22 mouse cellular contexts compared by ENCODE assay signal in genomic region chr2:147772579-147772978, GRCm38 (mm10).
A peak's percentile ranks its signal among the peaks of the same experiment; 100 is the strongest.
DNase-seq lines count a peak whose midpoint lies in the region; ATAC-seq lines count a peak whose summit lies in the region.
"Had no signal": no experiment of that assay in that cellular context is flagged by ENCODE, and none has a peak within 500 bp of the region (broad histone marks: within the 10 kb centered on the region; RNA-seq: fewer than 3 reads in every experiment).

No protein-coding gene starts in this region.

- no peaks in the 10 kb centered on the region for H3K4me1 ChIP-seq in forebrain, embryonic 16.5 days (replicated peaks; ENCODE audit: control insufficient read depth, insufficient read depth, low read length)
- no peaks in the 10 kb centered on the region; the same call in 1 of the 2 replicates for H3K4me1 ChIP-seq in forebrain, embryonic 12.5 days
- H3K4me1 ChIP-seq: embryonic facial prominence, embryonic 10.5 days; embryonic facial prominence, embryonic 12.5 days; forebrain, embryonic 15.5 days had no signal

- no peak overlapping the region for H3K9ac ChIP-seq in forebrain, embryonic 16.5 days (replicated peaks; ENCODE audit: low read depth, low read length)
- no peak overlapping the region for H3K9ac ChIP-seq in forebrain, embryonic 12.5 days
- H3K9ac ChIP-seq: embryonic facial prominence, embryonic 12.5 days; forebrain, embryonic 13.5 days; forebrain, embryonic 15.5 days had no signal

- H3K4me2 ChIP-seq in forebrain, embryonic 16.5 days (ENCODE audit: low read length): no peak overlapping the region
- no peak overlapping the region for H3K4me2 ChIP-seq in forebrain, embryonic 12.5 days
- H3K4me2 ChIP-seq: embryonic facial prominence, embryonic 12.5 days; forebrain, embryonic 13.5 days; forebrain, embryonic 15.5 days had no signal

- no peaks in the 10 kb centered on the region for H3K27me3 ChIP-seq in forebrain, embryonic 16.5 days (replicated peaks; ENCODE audit: control insufficient read depth, insufficient read depth, low read length)
- no peaks in the 10 kb centered on the region for H3K27me3 ChIP-seq in forebrain, embryonic 12.5 days
- H3K27me3 ChIP-seq: CH12.LX; embryonic facial prominence, embryonic 12.5 days; forebrain, embryonic 13.5 days; forebrain, embryonic 15.5 days; Patski had no signal

- peak; percentile 59 for ATAC-seq in forebrain, embryonic 16.5 days
- no peak for ATAC-seq in forebrain, embryonic 12.5 days (ENCODE audit: low FRiP score)
- peak; percentile 81 for ATAC-seq in frontal cortex, adult (ENCODE audit: low TSS enrichment)
- ATAC-seq: CD4-positive, CD25-positive, alpha-beta regulatory T cell, adult 4 months; forebrain, embryonic 13.5 days; forebrain, embryonic 15.5 days; Patski had no signal

- no peak overlapping the region for H3K4me3 ChIP-seq in forebrain, embryonic 16.5 days (replicated peaks; ENCODE audit: low read length)
- no peak overlapping the region for H3K4me3 ChIP-seq in forebrain, embryonic 12.5 days (replicated peaks)
- H3K4me3 ChIP-seq: embryonic facial prominence, embryonic 10.5 days; embryonic facial prominence, embryonic 12.5 days; forebrain, embryonic 13.5 days; forebrain, embryonic 15.5 days had no signal

- H3K36me3 ChIP-seq in forebrain, embryonic 16.5 days (ENCODE audit: control insufficient read depth, insufficient read depth): no peaks in the 10 kb centered on the region
- H3K36me3 ChIP-seq in forebrain, embryonic 12.5 days (replicated peaks): no peaks in the 10 kb centered on the region
- H3K36me3 ChIP-seq: embryonic facial prominence, embryonic 10.5 days; embryonic facial prominence, embryonic 12.5 days; forebrain, embryonic 15.5 days; G1E had no signal

- H3K9me3 ChIP-seq in forebrain, embryonic 16.5 days (ENCODE audit: control insufficient read depth, low read length): no peaks in the 10 kb centered on the region
- H3K9me3 ChIP-seq in forebrain, embryonic 12.5 days: no peaks in the 10 kb centered on the region
- H3K9me3 ChIP-seq: embryonic facial prominence, embryonic 10.5 days; embryonic facial prominence, embryonic 12.5 days; forebrain, embryonic 15.5 days had no signal

- no peak for DNase-seq in frontal cortex, postnatal 10 days (ENCODE audit: low spot score in 2 of 2)
- no peak for DNase-seq in heart, adult 11 months
- DNase-seq: adrenal gland, adult 2 months; adrenal gland, postnatal 10 days; adrenal gland, postnatal 25 days; B cell, adult 2 months; cerebellum, adult 11-12 months; cerebellum, adult 2 months; cerebellum, adult 9-10 months; cerebellum, postnatal 10 days; cerebellum, postnatal 25 days had no signal

- WGBS in forebrain, embryonic 16.5 days: 39% methylated on average over 1 of the region's 1 CpGs
- WGBS in forebrain, embryonic 12.5 days: 54% methylated on average over 1 of the region's 1 CpGs

- no peak overlapping the region for H3K27ac ChIP-seq in forebrain, embryonic 16.5 days (ENCODE audit: low read length)
- no peak overlapping the region for H3K27ac ChIP-seq in forebrain, embryonic 12.5 days
- H3K27ac ChIP-seq: embryonic facial prominence, embryonic 10.5 days; embryonic facial prominence, embryonic 12.5 days; forebrain, embryonic 13.5 days; forebrain, embryonic 15.5 days had no signal
